Mouse (Mus musculus) WW6 (cell line): ENCODE measurements at regions not wholly inside any gene's neighbourhood (a gene's known extent, or its start where the extent isn't known, plus 50 kb on each side); places are given as distances from the start of the nearest gene placed in this dataset.

ENCODE experiments used
- DNase-seq: peaks from one replicate; pipeline ENCODE4 v3.0.0-alpha.2; 2013; ENCODE audit warnings: low read depth, low spot score

DNA sequence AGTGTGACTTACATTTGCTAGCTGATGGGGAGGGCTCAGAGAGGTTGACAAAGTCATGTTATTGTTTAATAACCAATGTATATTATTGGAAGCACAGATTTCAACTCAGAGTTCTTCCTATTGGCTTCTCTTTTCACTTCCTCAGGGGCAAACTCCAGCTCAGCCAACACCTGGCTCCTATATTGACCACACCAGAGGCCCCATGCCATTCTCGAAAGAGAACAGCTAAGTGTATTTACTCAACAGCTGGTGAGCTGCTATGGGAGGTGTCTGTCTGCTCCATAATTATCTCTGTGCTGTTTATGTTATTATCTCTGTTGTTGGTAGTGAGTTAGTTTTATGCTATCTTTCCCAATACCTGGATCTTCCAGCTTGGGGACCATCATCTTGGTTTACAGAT, 342.4 kb downstream of the Epha4 start:
- no peak for DNase-seq

DNA sequence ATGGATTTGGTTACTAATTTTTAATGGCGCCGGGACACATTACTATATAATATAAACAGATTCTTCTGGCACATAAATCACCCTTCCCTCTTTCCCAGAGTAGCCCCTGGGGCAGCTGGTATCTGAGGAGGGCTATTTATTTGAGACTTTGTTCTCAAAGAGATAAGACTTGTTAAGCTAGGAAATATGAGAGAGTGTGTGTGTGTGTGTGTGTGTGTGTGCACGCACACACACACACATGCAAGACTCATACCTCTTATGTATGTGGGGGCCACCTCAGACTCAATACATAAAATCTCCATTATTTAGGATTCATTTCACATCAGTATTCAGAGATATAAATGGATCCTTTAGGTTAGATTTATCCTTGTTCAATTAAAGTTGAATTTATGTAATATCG, 340.1 kb downstream of the Epha4 start:
- DNase-seq: no peak

DNA sequence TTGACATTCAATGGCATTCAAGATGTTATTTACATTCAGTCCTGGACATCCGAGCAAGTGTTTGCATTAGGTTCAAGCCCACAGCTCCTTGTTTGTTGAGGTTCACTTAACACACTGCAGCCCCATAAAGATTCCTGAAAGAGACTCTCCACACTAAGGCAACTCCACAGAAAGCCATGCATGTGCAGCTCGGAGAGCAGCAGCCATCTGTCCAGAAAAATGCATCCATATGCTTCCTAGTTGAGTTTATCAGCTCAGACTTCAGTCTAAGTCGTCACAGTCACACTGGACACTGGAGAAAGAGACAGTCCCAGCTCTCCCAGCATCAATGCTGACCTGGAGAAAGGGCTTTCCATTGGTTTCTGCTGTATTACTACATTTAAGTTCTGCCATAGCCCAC, 339.7 kb downstream of the Epha4 start:
- no peak for DNase-seq

DNA sequence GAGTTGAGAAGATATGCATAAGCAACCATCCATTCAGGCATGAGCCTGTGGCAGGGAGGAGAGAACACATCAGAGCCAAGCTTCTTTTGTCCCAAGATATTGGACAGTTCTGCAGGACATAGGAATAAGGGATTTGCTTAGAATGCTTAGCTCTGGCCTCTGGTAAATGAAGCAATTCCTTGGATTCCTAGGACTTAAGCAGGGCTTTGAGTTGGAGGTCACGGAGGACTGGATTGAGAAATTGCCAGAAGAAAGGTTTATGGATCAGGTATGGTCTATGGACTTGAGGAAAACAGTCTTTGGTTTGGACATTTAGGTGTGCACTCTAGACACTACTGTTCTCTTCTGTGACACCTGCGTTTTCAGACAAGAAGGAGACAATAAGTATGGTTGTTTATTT, 338.4 kb downstream of the Epha4 start:
- DNase-seq: no peak

DNA sequence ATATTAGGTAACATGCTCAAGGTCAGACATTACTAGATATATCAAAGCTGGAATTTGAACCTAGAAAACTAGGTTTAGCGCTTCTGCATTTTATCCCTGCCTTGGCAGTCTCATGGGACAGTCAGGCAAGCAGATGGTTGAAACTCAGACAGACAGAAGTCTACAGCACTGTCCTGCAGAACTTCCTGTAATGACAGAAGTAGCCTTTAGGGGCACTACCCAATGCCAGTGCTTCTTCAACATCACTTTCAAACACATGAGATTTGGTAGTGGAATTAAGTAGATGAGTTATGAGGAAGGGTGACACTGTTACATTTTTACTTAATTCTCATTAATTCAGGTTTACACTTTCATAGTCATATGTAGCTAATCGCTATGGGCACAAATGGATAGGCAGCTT, 330.9 kb downstream of the Epha4 start:
- DNase-seq: no peak

DNA sequence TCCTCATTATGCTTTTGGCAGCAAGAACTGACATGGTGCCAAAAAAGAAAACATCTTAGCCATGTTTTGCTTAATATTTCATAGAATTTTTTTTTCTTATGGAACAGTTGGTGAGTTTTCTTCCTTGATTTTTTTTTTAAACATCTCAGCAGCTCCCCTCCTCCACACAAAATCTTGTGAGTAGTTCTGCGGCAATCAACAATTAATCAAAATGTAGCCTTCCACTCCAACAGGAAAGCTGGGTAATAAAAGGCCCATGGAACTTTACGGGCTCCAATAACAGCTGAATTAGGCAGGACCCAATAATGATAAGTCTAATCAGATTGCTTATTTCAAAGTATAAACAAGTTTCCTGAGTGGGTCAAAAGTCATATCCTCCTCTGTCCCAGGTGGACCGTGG, 324.7 kb downstream of the Epha4 start:
- no peak for DNase-seq

DNA sequence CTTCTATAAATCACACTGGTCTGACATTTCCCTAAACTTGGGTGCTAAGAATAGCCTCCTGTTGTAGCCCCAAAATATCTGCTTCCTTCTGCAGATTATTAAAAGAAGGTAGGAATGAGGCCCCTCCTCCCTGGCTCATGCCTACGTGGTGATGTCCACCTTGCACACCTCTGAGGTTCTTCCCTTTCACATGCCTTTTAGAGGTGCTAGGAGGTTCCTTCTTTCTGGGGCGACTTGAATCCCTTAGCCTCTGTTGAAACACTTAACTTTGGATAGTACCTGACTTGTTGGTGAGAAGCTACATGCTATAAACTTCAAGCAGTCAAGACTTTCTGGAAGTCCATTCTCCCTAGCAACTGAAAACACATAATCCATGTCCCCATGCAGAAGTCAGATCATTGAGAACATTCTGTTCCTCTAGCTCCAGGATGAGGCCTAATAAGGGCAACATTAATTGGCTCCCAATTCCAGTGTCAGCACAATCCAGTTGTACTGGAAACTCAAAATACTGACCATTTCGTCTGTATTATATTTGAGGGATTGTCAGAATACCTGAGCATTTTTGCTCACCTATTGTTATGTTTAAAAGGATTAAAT, 313.5 kb downstream of the Epha4 start:
- no peak for DNase-seq

DNA sequence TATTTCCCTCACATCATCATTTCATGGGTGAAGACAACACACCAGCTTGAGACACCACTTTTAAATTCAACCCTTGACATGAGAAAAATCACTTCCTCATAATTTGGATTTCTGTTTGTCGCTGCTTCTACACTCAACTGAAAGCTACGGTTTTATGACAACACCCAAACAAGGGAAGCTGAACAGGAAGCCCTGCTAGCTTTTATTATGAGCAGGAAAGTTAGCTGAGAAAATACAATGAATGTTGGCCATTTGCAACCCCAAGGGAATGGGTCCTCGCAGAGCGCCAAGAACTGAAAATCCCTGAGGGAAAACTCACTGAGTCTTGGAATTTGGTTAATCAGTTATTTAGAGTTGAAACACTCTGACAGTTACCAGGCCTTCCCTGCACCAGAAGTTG, 311.9 kb downstream of the Epha4 start:
- no peak for DNase-seq

DNA sequence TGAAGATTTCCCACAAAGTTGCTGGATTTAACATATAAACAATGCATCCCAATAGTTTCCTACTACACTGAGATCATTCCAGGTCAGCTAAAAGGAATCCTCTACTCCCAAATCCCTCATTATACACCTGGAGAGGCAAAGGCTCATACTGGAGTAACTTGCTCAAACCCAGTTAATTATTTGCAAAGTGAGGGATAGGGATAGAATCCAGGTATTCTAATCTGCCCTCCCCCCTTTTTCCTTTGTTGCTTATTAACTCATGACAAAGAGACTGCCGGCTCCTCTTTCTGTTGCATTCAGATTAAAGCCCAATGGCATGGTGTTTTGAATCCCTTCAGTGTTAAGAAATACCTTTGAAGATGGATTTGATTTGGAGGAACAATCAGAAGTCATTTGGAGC, 308.4 kb downstream of the Epha4 start:
- DNase-seq: no peak

DNA sequence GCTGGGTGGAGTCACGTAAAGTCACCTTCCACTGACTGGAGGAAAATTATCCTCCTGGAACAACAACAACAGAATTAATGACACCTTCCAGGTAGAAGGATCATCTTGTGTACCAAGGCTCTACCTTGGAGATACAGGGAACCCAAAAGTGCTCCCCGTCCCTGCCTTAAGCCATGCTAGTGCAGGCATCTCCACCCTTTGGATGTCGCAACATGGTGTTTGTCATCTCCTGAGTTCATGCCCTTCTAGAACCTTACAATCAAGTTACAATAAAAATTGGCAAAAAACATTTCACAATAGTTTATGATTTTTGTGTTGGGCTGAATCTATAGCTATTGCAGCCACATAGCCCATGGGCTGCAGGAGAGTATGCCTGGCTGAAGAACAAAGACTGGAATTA, 305.5 kb downstream of the Epha4 start:
- no peak for DNase-seq

DNA sequence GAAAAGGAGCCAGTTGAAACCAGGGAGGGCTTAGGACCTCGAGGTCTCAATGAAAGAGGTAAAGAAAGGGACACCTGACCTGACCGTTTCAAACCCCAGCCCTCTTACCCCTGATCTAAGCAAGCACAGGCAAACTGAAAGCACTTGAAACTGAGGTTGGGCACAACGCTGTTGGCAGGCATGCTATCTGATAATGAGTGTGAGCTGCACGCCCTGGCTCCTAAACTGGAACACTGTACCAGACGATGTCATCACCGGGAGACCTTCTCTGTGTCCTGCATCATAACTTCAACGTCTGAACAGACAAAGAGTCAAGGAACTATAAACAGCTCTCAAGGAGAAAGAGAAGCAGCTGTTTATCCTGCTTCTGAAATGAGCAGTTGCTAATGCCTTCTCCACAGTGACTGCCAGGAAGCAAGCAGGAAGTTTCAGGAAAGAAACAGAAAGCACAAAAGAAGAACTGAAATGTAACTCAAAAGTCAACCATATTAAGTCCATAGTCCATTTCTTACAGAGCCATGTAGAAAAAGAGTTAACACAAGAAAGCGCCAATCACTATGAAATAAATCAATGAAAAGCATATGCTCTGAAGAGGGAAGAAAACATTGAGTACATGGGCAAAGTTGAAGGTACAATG, 301.3 kb downstream of the Epha4 start:
- no peak for DNase-seq

DNA sequence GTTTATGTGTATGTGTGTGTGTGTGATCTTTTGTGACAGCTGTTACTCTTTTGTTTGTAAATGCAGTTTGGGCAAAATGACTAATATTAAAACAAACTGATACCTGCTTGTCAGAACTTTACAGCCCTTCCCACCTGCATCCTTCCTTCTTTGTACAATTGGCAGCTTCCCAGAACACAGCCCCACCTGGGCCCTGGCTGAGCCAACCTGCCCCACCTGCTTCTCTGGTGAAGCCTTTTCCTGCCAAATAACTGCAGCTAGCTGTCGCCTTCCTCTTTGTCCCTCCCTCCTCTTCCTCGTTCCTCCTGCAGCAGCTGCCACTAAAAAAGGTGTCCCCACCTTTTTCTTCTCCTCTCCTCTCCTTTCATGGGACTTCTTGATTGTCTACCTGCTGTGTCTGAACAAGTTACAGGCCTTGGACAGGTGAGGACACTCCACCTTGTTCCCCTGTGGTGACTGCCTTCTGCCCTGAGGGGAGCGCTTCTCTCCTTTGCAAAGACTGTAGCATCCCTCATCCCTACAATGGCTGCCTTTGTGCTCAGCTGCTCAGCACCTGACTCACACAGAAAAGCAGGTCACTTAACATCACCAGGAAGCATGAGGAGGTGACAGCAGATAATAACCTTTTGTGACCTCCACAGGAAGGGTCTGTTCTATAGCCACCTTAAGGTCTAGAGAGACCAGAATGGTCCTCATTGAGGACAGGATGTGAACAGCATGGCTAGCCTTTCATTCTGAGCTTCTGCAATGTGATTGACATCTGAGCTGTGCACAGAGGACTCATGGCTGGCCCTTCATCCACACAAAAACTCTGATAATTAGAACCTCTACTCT, 295.2 kb downstream of the Epha4 start:
- no peak for DNase-seq

DNA sequence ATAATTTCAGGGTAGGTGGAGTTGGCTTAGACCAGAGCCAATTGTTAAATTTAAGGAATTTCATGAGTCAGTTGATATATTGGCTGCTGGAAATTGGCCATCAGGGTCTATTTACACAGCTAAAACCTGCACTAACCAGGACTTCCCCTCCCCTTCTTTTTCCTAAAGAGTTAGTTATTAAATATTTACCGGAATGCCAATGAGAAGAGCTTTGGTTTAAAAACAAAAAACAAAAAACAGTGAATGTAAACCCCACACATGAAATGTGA, 294.6 kb downstream of the Epha4 start:
- no peak for DNase-seq

DNA sequence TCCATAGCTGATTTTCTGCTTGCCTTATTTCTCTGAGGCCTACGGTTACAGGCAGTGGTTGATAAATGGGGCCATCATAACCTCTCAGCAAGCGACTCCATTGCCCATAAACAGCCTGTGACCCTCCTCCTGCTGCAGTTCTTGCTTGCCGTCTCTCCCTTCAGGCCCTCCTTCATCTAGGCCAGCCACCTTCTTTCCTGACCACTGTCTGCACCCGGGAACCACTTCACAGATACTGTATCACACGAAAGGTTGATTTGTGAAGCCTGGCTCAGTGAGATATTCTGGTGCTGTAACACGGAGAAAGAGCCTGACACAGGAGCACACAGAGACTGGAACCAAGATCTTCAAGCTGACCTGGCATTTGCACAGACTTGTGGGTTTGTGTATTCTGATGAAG, 294.1 kb downstream of the Epha4 start:
- no peak for DNase-seq

DNA sequence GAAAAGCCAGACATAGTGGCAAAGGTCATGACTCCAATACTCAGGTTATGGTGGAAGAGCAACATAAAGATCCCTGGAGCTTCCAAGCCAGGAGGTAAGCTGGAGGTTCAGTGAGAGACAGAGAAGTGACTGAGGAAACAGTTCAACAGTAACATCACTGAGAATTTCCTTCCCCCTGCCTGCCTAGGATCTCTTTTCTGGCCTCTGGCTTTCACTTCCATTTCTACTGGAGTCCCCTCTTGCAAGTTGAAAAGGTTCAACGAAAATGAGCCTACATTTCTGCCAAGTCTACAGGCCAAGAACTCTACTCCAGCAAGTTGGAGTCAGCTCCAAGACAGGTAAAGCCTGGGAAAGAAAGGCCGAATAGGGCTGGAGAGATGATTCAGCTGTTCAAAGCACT, 293.0 kb downstream of the Epha4 start:
- no peak for DNase-seq

DNA sequence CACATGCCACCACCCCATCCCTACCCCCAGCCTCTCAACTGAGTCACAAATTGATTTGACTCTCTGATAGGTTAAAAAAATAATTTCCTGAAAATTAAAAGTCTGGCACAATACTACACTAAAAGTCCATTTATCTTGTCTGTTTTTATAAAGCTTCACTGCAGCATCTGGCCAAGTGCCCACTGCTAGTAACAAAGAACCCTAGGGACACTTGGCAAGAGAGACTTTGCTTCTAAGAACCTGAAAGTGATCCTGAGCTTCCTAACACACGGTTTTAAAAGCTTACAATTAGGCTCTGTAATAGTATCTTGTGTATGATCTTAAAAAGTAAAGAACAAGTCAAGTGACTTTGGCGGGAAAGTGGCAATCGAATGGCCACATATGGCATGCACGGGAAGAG, 288.3 kb downstream of the Epha4 start:
- DNase-seq: no peak

DNA sequence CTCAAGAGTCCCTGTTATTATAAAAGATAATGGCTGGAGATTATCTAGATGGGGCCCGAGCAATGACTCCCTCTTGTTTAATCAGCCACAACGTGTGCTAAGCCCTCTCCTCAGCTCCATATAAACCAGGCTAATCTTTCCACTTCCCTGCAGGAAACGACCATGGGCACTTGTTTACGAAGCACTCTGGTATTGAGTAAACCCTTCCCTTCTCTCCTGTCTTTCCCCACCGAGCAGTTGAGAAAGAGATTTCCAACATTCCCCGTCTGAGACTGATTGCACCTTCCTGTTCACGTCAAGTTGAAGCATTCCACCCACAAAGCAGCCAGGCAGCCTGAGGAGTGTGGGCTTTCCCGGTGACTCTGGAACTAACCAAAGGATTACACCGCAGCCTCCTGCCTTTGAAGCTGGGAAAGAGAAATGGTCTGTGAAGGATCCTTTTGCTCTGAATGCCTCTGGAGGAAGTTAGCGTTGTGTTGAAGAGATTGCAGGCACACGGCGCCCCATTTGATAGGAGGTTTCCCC, 287.8 kb downstream of the Epha4 start:
- DNase-seq: no peak

DNA sequence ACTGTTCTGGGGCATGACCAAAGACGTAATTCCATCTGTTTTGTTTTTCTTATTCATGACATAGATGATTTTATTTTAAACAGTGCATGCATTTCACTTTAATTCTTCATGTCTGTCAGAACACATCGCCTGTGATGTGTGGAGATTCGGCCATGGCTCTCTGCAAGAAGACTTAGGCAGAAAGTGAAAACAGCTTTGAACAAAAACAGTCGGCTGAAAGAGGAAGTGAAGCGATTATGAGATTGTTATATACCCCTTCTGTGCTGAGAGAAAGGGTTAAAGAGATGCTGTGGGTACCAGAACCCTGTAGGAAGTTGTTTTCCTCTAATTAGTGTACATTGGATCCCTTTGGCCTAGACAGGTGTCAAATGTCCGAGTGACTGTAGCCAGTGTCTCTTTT, 287.1 kb downstream of the Epha4 start:
- no peak for DNase-seq

DNA sequence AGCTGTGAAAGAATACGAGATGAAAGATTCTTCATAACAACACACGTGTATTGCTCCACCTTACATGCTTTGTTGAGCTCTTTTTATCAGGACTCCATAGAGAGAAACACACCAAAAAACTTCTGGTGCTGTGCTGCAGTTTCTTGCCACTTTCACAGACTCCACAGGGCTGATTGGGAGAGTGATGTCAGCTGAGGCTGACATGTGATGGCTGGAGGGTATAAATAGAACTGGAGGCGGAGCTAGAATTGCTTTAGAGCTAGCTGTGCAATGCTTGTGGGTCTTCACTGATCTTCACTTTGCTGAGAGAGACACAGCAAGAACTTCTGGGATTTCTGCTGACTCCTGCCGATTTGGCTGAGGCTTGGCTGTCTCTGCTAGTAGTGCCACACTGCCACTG, 285.3 kb downstream of the Epha4 start:
- DNase-seq: no peak

DNA sequence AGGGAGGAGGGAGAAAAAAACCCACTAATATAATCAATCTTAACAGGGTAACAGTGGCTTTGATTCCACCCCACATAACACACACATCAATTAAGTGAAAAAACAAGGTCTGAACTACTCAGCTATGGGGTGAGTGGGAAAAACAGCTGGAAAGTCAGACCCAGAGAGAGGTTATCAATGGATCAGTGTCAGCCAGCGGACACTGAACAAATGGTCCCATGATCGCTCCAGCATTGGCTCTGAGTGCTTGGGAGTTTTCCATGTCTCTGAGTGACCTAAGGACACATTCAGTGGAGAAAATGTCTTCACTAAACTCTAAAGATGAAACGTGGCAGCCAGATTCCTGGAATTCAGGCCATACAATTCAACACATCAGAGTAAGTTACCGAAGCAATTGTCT, 281.9 kb downstream of the Epha4 start:
- no peak for DNase-seq

DNA sequence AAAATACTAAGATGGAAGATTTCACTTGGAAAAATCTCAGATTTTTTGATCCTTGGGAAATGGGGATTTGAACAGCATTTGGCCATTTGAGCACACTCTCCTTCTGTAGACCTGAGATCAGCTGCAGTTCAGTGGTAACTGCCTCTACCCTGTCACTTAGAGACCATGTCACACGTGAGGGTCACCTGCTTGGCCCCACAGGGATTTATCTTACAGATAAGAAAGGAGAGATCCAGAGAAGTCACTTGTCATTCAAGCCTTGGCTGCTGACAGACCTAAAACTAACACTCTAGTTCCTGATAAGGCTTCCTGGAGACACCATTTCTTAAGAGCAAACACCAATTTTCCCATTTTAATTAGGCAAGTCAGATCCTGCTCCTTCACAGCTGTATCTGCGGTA, 270.2 kb downstream of the Epha4 start:
- DNase-seq: no peak

DNA sequence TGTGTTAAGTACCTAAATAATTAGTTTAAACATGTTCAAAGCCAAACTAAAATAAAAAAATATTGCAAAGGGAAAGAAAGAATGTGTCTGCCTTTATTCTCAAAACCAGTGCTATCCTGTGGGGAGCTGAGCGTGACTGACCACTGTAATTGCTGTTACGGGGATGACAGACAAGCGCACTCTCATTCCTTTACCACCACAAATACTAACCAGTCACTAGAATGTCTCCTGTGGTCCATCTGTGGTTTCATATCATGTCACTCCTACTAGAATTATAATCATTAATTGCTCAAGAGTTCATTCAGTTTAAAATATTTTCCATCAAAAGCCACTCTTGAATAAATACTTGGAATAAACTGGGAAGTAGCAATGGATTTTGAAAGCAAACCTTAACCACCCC, 268.8 kb downstream of the Epha4 start:
- DNase-seq: no peak

DNA sequence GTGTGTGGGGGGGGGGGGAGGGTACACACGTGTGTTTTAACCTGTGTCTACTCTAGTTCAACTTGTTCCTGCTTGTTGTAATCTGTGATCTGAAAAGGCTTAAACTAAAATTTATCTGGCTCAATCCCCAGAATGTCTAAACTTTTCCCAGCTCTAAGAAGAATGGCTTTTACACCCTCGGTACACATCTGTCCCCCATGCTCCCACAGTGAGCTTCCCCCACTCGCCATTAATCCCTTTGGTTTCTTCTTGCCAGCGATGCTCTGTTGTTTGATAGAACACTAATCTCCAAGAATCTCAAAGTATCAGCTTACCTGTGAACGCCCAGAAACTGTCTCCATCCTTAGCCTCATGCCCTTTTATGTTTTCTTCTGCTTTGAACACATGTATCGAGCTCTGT, 260.6 kb downstream of the Epha4 start:
- DNase-seq: no peak
